Mouse (Mus musculus): ENCODE results near the gene Fam78a. TPM values are rescaled to one million over a fixed set of nuclear protein-coding genes. Genes with fewer than 3 reads are reported as not detected.

Fam78a gene
- polyA plus RNA-seq, 1 experiment from 2014 or later = 0.82 TPM

- no peak overlapping the region for H3K9ac ChIP-seq (ENCODE audit: low read depth, low read length)
- H3K4me1 ChIP-seq (replicated peaks; ENCODE audit: insufficient read depth, low read length) = no peaks in the 10 kb centered on the region
- TF ChIP-seq CTCF (IDR thresholded peaks at IDR 0.05; ENCODE audit: low read depth) = no peak
- H3K4me2 ChIP-seq (ENCODE audit: low read length) = peak overlapping the region; percentile 28
- H3K4me3 ChIP-seq (replicated peaks; ENCODE audit: low read depth, low read length) = no peak overlapping the region
- no peaks in the 10 kb centered on the region for H3K36me3 ChIP-seq (ENCODE audit: insufficient read depth, low read length)
- H3K27ac ChIP-seq = no peak overlapping the region
- ATAC-seq (replicated peaks; ENCODE audit: low FRiP score, low read depth) (no peak), DNase-seq (ENCODE audit: low spot score) (no peak)
- H3K9me3 ChIP-seq (replicated peaks; ENCODE audit: low read length) = no peaks in the 10 kb centered on the region
- H3K27me3 ChIP-seq (ENCODE audit: insufficient read depth, low read length) = no peaks in the 10 kb centered on the region
- 80% methylated on average over 7 of the region's 7 CpGs for WGBS
These were observed 18.9 kb upstream of the Fam78a start for GRCm38 (mm10) chr2:32103557-32103956.

- no peaks in the 10 kb centered on the region for H3K4me1 ChIP-seq (replicated peaks; ENCODE audit: insufficient read depth, low read length)
- no peaks in the 10 kb centered on the region for H3K36me3 ChIP-seq (ENCODE audit: insufficient read depth, low read length)
- no peak overlapping the region for H3K9ac ChIP-seq (ENCODE audit: low read depth, low read length)
- DNase-seq (ENCODE audit: low spot score) (no peak), ATAC-seq (replicated peaks; ENCODE audit: low FRiP score, low read depth) (no peak)
- no peak overlapping the region for H3K27ac ChIP-seq
- no peak for TF ChIP-seq CTCF (IDR thresholded peaks at IDR 0.05; ENCODE audit: low read depth)
- no peaks in the 10 kb centered on the region for H3K9me3 ChIP-seq (replicated peaks; ENCODE audit: low read length)
- H3K4me3 ChIP-seq (replicated peaks; ENCODE audit: low read depth, low read length) = no peak overlapping the region
- H3K4me2 ChIP-seq (ENCODE audit: low read length) = peak overlapping the region; percentile 28
- H3K27me3 ChIP-seq (ENCODE audit: insufficient read depth, low read length) = no peaks in the 10 kb centered on the region
- WGBS = 43% methylated on average over 5 of the region's 5 CpGs
These were observed 18.3 kb upstream of the Fam78a start for GRCm38 (mm10) chr2:32102944-32103343.

GRCm38 (mm10) chr2:32096122-32096420 is 11.4 kb upstream of the Fam78a start:
- DNase-seq (ENCODE audit: low spot score) (no peak), ATAC-seq (replicated peaks; ENCODE audit: low FRiP score, low read depth) (no peak)
- no peaks in the 10 kb centered on the region for H3K36me3 ChIP-seq (ENCODE audit: insufficient read depth, low read length)
- peak overlapping the region; percentile 61 for H3K9ac ChIP-seq (ENCODE audit: low read depth, low read length)
- H3K4me3 ChIP-seq (replicated peaks; ENCODE audit: low read depth, low read length) = peak overlapping the region; percentile 28; the same call in 1 of the 2 replicates
- H3K9me3 ChIP-seq (replicated peaks; ENCODE audit: low read length) = no peaks in the 10 kb centered on the region
- H3K27me3 ChIP-seq (ENCODE audit: insufficient read depth, low read length) = no peaks in the 10 kb centered on the region
- H3K27ac ChIP-seq = no peak overlapping the region
- H3K4me1 ChIP-seq (replicated peaks; ENCODE audit: insufficient read depth, low read length) = peaks cover 6% of the 10 kb centered on the region; the same call in 1 of the 2 replicates
- H3K4me2 ChIP-seq (ENCODE audit: low read length) = peak overlapping the region; percentile 46
- no peak for TF ChIP-seq CTCF (IDR thresholded peaks at IDR 0.05; ENCODE audit: low read depth)
- 86% methylated on average over 10 of the region's 10 CpGs for WGBS

GRCm38 (mm10) chr2:32095351-32096121 is 10.9 kb upstream of the Fam78a start, which contains the start of gene Plpp7:
Gene Plpp7 (plus strand): TSS chr2:32095528.
- peak; percentile 47 for ATAC-seq (replicated peaks; ENCODE audit: low FRiP score, low read depth)

GRCm38 (mm10) chr2:32094001-32094707 is 9.5 kb upstream of the Fam78a start:
- H3K27ac ChIP-seq = no peak overlapping the region
- no peaks in the 10 kb centered on the region for H3K36me3 ChIP-seq (ENCODE audit: insufficient read depth, low read length)
- no peak for DNase-seq (ENCODE audit: low spot score)
- no peaks in the 10 kb centered on the region for H3K27me3 ChIP-seq (ENCODE audit: insufficient read depth, low read length)
- no peaks in the 10 kb centered on the region for H3K9me3 ChIP-seq (replicated peaks; ENCODE audit: low read length)
- no peak overlapping the region for H3K4me2 ChIP-seq (ENCODE audit: low read length)
- WGBS = 83% methylated on average over 7 of the region's 7 CpGs
- no peak overlapping the region for H3K9ac ChIP-seq (ENCODE audit: low read depth, low read length)
- no peak for ATAC-seq (replicated peaks; ENCODE audit: low FRiP score, low read depth)
- no peak overlapping the region for H3K4me3 ChIP-seq (replicated peaks; ENCODE audit: low read depth, low read length)
- peaks cover 6% of the 10 kb centered on the region; the same call in 1 of the 2 replicates for H3K4me1 ChIP-seq (replicated peaks; ENCODE audit: insufficient read depth, low read length)
- no peak for TF ChIP-seq CTCF (IDR thresholded peaks at IDR 0.05; ENCODE audit: low read depth)

More at GRCm38 (mm10) chr2:32095351-32096121, 10.9 kb upstream of the Fam78a start, which contains the start of gene Plpp7:
- Histone ChIP-seq H3K9ac (ENCODE audit: low read depth, low read length) (peak within 1 kb of the TSS; percentile 61), H3K9me3 (replicated peaks; ENCODE audit: low read length) (no peaks in the 10 kb centered on the region), H3K4me2 (ENCODE audit: low read length) (peak within 1 kb of the TSS; percentile 46), H3K27me3 (ENCODE audit: insufficient read depth, low read length) (no peaks in the 10 kb centered on the region), H3K4me3 (replicated peaks; ENCODE audit: low read depth, low read length) (peak within 1 kb of the TSS; percentile 28), H3K4me1 (replicated peaks; ENCODE audit: insufficient read depth, low read length) (peaks cover 6% of the 10 kb centered on the region; the same call in 1 of the 2 replicates), H3K27ac (no peak within 1 kb of the TSS), H3K36me3 (ENCODE audit: insufficient read depth, low read length) (no peaks in the 10 kb centered on the region)
- TF ChIP-seq CTCF (IDR thresholded peaks at IDR 0.05; ENCODE audit: low read depth) = no peak
- peak; percentile 77 for DNase-seq (ENCODE audit: low spot score)
- 54% methylated on average over 22 of the region's 22 CpGs for WGBS

- Histone ChIP-seq H3K9me3 (replicated peaks; ENCODE audit: low read length) (no peaks in the 10 kb centered on the region), H3K27ac (no peak overlapping the region), H3K27me3 (ENCODE audit: insufficient read depth, low read length) (peaks cover 14% of the 10 kb centered on the region), H3K4me3 (replicated peaks; ENCODE audit: low read depth, low read length) (no peak overlapping the region), H3K4me1 (replicated peaks; ENCODE audit: insufficient read depth, low read length) (peaks cover 6% of the 10 kb centered on the region; the same call in 1 of the 2 replicates), H3K36me3 (ENCODE audit: insufficient read depth, low read length) (no peaks in the 10 kb centered on the region), H3K4me2 (ENCODE audit: low read length) (no peak overlapping the region), H3K9ac (ENCODE audit: low read depth, low read length) (no peak overlapping the region)
- WGBS = 61% methylated on average over 3 of the region's 3 CpGs
- no peak for ATAC-seq (replicated peaks; ENCODE audit: low FRiP score, low read depth)
- no peak for TF ChIP-seq CTCF (IDR thresholded peaks at IDR 0.05; ENCODE audit: low read depth)
- DNase-seq (ENCODE audit: low spot score) = no peak
These were observed 7.3 kb upstream of the Fam78a start for GRCm38 (mm10) chr2:32091956-32092355.

Measured in kidney, postnatal 0 days (tissue).